Mouse (Mus musculus) left cerebral cortex, postnatal 10 days (tissue): Measurements from ENCODE around the gene Cnksr1. TPM values are rescaled to one million over a fixed set of nuclear protein-coding genes. Genes with fewer than 3 reads are reported as not detected.
"Not testable (repeated sequence)": the region's sequence is repeated elsewhere in the genome, so short reads cannot be mapped to it uniquely, and the experiment has no call there.

Experiments
- DNase-seq, 2 experiments: peaks; one replicate each; pipeline ENCODE4 v3.0.0; 2021 to 2022; ENCODE audit warnings: low spot score in 2 of 2, mixed read lengths in 1 of 2; ENCODE audit errors: extremely low spot score in 1 of 2
- intact Hi-C: fragments of 180-260 bp; cut with DNase I; formaldehyde crosslinking; loops from one replicate; pipeline ENCODE4 v1.15.1; 2025
- total RNA-seq, 2 experiments: library from RNA; stranded (reverse); gene quantifications; 2 replicates each; pipeline ENCODE4 v1.2.3; 2021

Gene Cnksr1
- total RNA-seq: under 1 TPM; 0.24 to 0.61 TPM

DNA sequence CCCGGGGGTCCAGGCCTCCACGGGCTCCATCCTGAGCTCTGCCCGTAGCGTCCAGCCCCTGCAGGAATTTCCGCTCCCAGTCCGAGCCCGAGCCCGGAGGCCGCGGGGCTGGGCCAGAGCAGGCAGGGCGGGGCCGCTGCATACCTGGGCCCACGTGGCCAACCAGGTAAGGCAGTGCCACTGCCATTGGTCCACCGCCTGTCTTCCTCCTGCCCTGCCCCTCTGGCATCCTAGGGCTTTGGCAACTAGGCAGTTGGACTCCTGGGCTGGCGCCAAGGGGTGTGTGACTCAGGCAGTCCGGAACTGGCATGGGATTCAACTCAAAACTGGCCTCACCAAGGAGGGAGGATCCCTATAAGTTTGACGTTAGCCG lies at the start of gene Cnksr1:
Cnksr1 (minus strand) TSS at position 121 of the 373 bp plus-strand sequence.
- peak in 1 of 2 experiments; percentile 72 for DNase-seq
- intact Hi-C loops: no loop called here

DNA sequence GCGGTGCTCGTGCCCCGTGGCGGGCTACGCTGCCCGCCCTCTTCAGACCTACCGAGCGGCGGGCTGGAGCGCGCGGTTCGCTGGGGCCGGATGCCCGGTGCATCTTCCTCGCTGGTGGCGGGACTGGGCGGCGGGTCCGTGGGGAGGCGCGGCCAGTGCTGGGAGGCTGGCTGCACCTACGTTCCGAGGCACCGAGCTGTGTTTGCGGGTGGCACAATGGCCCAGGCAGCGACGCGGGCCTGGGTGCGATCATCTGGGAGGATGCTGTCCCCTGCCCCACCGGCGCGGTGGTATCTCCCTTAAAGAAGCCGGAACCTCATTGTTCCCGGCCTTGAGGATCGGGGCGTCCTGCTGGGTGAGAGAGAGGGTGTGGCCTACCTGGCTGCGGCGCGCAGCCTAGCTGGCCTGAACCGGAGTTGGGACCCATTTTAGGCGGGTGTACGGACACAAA lies 49.4 kb upstream of the Cnksr1 start, which contains the start of gene Pdik1l:
Pdik1l (minus strand) TSS at position 321 of the 451 bp plus-strand sequence.
- intact Hi-C loops: no loop called here
- peak; percentile 41 to 87 for DNase-seq

GRCm38 (mm10) chr4:134287168-134287564 lies 49.0 kb upstream of the Cnksr1 start:
- intact Hi-C loops: no loop called here
- peak; percentile 91 to 97 for DNase-seq

GRCm38 (mm10) chr4:134286226-134287167 lies 48.3 kb upstream of the Cnksr1 start:
- peak in 1 of 2 experiments; percentile 68 for DNase-seq
- intact Hi-C loops: no loop called here

DNA sequence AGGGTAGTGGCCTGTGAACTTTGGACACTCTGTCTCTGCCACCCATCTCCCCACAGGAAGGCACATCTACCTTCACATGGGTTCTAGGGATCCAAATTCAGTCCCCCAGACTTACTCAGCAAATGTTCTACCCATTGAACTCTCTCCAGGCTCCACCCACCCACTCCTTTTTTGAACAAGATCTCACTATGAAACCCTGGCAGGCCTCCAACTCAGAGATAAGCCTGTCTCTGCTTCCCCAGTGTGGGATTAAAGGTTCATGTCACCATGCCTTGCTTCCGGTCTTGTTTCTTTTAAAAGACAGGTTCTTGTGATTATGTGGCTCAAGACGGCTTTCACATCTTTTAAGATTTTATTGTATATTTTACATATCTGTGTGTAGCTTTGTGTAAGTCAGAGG lies 46.7 kb upstream of the Cnksr1 start:
- no peak for DNase-seq
- intact Hi-C loops: no loop called here

GRCm38 (mm10) chr4:134273417-134274345 lies 35.5 kb upstream of the Cnksr1 start:
- no peak for DNase-seq
- intact Hi-C loops: no loop called here

- no peak for DNase-seq
- intact Hi-C loops: no loop called here
Observed at GRCm38 (mm10) chr4:134272731-134273416, 34.7 kb upstream of the Cnksr1 start.

- no peak for DNase-seq
- intact Hi-C loops: no loop called here
Observed at GRCm38 (mm10) chr4:134271979-134272378, 33.8 kb upstream of the Cnksr1 start.

DNA sequence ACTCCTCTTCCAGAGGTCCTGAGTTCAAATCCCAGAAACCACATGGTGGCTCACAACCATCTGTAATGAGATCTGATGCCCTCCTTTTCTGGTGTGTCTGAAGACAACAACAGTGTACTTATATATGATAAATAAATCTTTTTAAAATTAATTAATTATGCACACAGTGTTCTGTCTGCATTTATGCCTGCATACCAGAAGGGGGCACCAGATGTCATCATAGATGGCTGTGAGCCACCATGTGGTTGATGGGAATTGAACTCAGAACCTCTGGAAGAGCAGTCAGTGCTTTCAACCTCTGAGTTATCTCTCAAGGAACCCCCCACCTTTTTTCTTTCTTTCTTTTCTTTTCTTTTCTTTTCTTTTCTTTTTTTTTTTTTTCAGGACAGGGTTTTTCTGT lies 31.4 kb upstream of the Cnksr1 start:
- DNase-seq, intact Hi-C loops: not testable (repeated sequence)

- intact Hi-C loops: no loop called here
- DNase-seq: peak in 1 of 2 experiments; percentile 46
Observed at GRCm38 (mm10) chr4:134268102-134268655, 30.0 kb upstream of the Cnksr1 start.

DNA sequence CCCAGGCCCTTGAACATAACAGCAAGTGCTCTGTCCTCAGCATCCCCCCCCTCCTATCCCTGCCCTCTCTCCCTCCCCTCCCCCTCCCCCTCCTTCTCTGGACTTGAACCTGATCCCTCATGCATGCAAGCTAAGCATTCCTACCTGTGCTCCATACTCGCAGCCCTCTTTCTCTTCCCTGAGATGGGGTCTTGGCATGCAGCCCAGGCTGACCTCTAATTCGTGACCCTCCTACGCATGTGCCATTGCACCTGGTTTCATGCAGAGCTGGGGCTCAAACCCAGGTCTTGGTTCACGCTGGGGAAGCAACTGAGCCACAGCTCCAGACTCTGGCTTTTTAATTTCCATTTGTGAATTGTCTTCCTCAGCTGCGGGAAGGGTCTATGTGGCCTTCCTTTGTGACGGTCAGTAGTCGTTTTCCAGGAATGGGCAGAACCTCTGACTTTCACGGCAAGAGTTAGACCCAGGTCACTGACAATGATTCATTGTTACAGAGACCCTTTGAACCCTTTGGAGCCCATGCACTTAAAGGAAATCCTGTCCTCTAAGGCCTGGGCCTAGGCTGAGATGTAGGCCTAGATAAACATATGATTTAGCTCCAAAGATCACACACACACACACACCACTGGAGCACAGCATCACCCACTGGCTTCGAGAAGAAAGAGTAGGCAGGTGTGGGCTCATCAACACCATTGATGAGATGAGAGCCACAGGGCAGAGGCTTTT lies 27.8 kb upstream of the Cnksr1 start:
- intact Hi-C loops: no loop called here
- DNase-seq: no peak

GRCm38 (mm10) chr4:134263191-134263590 lies 25.0 kb upstream of the Cnksr1 start:
- intact Hi-C loops: no loop called here
- peak in 1 of 2 experiments; percentile 66 for DNase-seq

GRCm38 (mm10) chr4:134258354-134258753 lies 20.2 kb upstream of the Cnksr1 start:
- DNase-seq: no peak
- intact Hi-C loops: no loop called here

DNA sequence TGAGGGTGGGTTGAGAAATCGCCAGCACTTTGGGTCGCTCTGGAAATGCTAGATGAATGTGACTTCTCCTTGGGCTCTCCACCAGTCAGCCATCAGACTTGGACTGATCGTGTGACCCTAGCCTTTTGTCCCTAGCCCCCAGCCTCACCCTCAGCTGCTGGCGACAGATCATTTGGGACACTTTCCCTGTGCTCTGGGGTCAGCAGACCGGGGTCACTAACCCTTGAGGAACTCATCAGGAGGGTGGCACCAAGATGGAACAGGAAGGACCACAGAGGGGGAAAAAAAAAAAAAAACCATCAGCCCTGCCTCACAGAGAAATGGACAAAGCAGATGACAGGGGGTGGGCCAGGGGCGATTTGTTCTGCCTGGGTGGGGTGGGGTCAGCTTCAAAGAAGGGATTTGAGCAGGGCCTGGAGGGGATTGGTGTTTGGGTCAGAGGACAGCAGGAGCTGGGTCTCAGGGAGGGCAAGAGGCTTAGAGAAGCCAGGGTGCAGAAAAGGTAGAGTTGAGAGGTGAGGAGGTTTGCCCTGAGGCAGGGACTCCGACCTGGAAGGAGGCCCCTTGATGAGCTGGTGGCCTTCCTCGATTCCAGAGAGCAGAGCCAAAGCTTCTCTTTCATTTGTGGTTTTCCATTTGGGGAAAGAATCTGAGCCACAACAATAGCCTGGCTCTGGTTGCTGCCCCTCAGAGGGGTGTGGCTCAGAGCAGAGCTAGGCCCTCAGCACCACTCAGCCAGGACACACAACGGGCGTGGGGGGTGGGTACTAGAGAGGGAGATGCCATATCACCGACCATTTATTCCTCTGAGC lies 19.2 kb upstream of the Cnksr1 start:
- no peak for DNase-seq
- intact Hi-C loops: no loop called here

DNA sequence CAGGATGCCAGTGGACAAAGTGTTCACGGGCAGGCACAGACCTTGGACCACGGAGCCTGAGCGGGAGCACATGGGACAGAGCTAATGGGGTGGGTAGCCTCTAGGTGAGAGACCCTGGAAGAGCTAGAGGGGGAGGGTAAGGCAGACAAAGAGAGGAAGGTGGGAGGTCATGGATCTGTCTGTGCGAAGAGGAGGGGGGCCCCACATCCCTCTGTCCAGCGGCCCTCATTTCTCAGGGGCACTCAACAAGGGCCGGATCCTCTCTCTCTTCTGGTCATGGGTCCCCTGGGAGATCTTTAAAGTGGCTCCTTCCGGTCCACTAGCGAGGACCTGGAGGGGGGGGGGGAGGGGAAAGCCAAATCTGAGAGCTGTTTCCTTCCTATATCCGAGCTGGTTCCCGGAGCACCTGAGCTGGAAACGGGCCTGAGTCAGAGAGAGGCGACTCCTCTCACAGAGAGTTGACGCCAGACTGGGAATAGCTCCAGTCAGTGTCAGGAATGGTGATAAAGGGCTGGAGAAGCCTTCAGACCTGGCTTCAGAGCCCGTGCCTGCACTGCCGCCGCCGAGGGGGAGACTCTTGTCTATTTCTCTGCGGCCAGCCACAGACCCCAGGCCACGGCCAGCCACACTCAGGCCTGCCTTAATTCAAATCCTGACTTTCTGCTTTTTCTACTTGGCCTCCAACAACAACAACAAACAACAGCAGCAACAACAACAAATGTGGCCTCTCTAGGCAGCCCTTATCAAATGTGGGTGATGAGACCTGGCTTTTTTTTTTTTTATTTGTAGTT lies 18.4 kb upstream of the Cnksr1 start:
- DNase-seq: no peak
- intact Hi-C loops: no loop called here

DNA sequence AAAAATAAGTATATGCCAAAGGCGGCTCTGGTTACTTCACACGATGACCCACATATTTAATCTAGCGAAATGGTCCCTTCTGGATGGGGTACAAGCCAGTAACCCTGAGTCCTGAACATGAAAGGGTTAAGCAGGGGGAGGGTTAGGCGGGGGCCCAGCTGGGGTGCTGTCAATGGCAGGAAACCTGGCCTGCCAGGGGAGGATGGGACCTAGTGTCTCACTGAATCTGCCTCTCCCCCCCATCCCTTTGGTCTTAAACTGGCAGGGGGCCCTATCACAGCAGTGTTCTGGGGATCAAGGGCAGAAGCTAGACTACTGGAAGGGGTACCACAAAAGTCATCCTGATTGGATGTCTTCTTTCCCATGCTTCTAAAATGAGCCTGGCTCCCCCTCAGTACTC lies 17.7 kb upstream of the Cnksr1 start:
- DNase-seq: no peak
- intact Hi-C loops: no loop called here
